Mouse (Mus musculus) myocyte (in vitro differentiated cells): ENCODE data around the gene Rundc1.
"Not testable (repeated sequence)": the region's sequence is repeated elsewhere in the genome, so short reads cannot be mapped to it uniquely, and the experiment has no call there.

Experiments
- MYOD1 ChIP-seq, 3 experiments: IDR thresholded peaks; one replicate each; pipeline ENCODE4 v1.6.1; 2011; ENCODE audit warnings: control low read depth in 2 of 3, low read depth in 2 of 3, mild to moderate bottlenecking in 2 of 3, moderate library complexity in 1 of 3; ENCODE audit not compliant: insufficient read length in 2 of 3, control insufficient read depth in 1 of 3
- POLR2AphosphoS2 ChIP-seq: IDR thresholded peaks from one replicate; pipeline ENCODE4 v1.6.1; 2011; ENCODE audit warnings: low read depth, control low read depth; ENCODE audit not compliant: insufficient read length

DNA sequence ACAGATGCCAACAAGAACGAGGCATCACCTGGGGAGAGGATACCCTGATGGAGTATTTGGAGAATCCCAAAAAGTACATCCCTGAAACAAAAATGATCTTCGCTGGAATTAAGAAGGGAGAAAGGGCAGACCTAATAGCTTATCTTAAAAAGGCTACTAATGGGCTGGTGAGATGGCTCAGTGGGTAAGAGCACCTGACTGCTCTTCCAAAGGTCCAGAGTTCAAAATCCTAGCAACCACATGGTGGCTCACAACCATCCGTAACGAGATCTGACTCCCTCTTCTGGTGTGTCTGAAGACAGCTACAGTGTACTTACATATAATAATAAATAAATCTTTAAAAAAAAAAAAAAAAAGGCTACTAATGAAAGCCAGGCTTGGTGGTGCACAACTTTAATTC, 51.5 kb downstream of the Rundc1 start:
- TF ChIP-seq MYOD1 (IDR thresholded peaks at IDR 0.05; ENCODE audit: control insufficient read depth in 1 of 3, insufficient read length in 2 of 3, low read depth in 2 of 3); POLR2AphosphoS2: not testable (repeated sequence)
